Mouse (Mus musculus) liver, embryonic 14 days (tissue): Measurements from ENCODE around the gene Nt5dc2. TPM values are rescaled to one million over a fixed set of nuclear protein-coding genes. Genes with fewer than 3 reads are reported as not detected.

Source experiments
- polyA plus RNA-seq: library from polyadenylated mRNA; depleted of rRNA; stranded (reverse); fragments of >200 nt; gene quantifications from 2 replicates; pipeline ENCODE4 v1.2.3, GENCODE M21; 2012; rRNA removed

The Nt5dc2 gene
- 125 and 132 TPM in 2 replicates for polyA plus RNA-seq

GRCm38 (mm10) chr14:31130236-31131220 is at the start of gene Nt5dc2:
Gene Nt5dc2 (plus strand): TSS chr14:31131053.

GRCm38 (mm10) chr14:31128826-31129219 is 2.0 kb upstream of the Nt5dc2 start, which contains the start of gene Smim4:
Gene Smim4 (minus strand): TSS chr14:31128956.

GRCm38 (mm10) chr14:31168425-31168824 is 37.6 kb downstream of the Nt5dc2 start, which contains the start of gene Stab1:
Gene Stab1 (minus strand): TSS chr14:31168641.

Other genes with a start within 250 kb of the Nt5dc2 start
- 53.8 and 54.5 TPM in 2 replicates for gene Itih4, start 244.6 kb upstream of the Nt5dc2 start, polyA plus RNA-seq
- 141 and 144 TPM in 2 replicates for gene Itih3, start 207.3 kb upstream of the Nt5dc2 start, polyA plus RNA-seq
- 25.6 and 28.8 TPM in 2 replicates for gene Itih1, start 187.8 kb upstream of the Nt5dc2 start, polyA plus RNA-seq
- 2.9 and 3.3 TPM in 2 replicates for gene Nek4, start 179.7 kb upstream of the Nt5dc2 start, polyA plus RNA-seq
- 19.0 and 20.2 TPM in 2 replicates for gene Glt8d1, start 129.7 kb upstream of the Nt5dc2 start, polyA plus RNA-seq
- gene Spcs1, start 129.4 kb upstream of the Nt5dc2 start, polyA plus RNA-seq = 159 and 174 TPM in 2 replicates
- 11.2 and 13.4 TPM in 2 replicates for gene Pbrm1, start 111.9 kb upstream of the Nt5dc2 start, polyA plus RNA-seq
- 100 and 101 TPM in 2 replicates for gene Gnl3, start 111.9 kb upstream of the Nt5dc2 start, polyA plus RNA-seq
- 25.4 and 28.7 TPM in 2 replicates for gene Smim4, start 2.1 kb upstream of the Nt5dc2 start, polyA plus RNA-seq
- gene Stab1, start 37.6 kb downstream of the Nt5dc2 start, polyA plus RNA-seq = 17.4 and 20.0 TPM in 2 replicates
- gene Tnnc1, start 77.3 kb downstream of the Nt5dc2 start, polyA plus RNA-seq = 26.9 and 38.1 TPM in 2 replicates
- gene Nisch, start 85.9 kb downstream of the Nt5dc2 start, polyA plus RNA-seq = 57.5 and 73.8 TPM in 2 replicates
- gene Sema3g, start 86.8 kb downstream of the Nt5dc2 start, polyA plus RNA-seq = 0.12 and 0.14 TPM in 2 replicates
- 2.9 and 3.1 TPM in 2 replicates for gene Phf7, start 120.3 kb downstream of the Nt5dc2 start, polyA plus RNA-seq
- 24.0 and 27.4 TPM in 2 replicates for gene Bap1, start 120.4 kb downstream of the Nt5dc2 start, polyA plus RNA-seq
- gene Dnah1, start 192.8 kb downstream of the Nt5dc2 start, polyA plus RNA-seq = 0.09 and 0.14 TPM in 2 replicates
- gene Capn7, start 205.6 kb downstream of the Nt5dc2 start, polyA plus RNA-seq = 13.1 and 14.8 TPM in 2 replicates